Mouse (Mus musculus): ENCODE data around the gene Gm21987.

Gene Gm21987

DNA sequence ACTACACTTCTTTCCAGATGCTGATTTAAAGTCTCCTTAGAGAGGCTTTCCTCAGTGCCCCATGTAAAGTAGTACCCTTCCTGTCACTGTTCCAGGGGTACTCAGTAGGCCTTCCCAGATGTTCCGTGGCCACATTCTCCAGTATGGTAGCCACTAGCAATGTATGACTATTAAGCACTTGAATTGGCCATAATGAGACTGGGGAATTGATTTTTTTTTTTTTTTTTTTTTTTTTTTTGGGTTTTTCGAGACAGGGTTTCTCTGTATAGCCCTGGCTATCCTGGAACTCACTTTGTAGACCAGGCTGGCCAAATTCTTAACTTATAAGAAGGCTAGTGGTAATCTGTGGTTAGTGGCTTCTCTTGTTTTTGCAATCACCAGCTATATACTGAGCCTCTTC lies 3.0 kb downstream of the Gm21987 start:
- DNase-seq (ENCODE audit: low spot score) = no peak

DNA sequence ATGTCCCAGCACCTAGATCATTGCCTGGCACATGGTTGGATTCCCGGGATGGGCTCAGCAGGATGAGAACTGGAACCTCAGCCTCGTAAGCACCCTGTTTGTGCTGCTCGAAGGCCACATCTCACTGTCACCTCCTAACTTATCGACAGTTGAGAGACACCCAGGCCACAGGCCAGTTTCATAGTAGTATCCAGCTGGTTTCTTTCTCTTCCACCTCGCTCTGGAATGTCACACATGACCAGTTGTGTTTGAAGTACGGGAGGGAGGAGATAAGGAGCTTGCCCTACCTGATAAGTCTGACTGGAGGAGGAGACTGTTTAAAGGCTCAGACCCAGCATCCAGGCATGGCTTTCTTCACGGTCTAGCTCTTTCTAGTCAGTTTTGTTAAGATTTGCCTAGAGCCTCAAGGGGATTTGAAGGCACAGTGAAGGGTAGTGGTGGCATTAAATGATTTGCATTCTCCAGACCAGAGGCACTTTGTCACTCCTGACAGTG lies 3.6 kb downstream of the Gm21987 start:
- no peak for DNase-seq (ENCODE audit: low spot score)

GRCm38 (mm10) chr16:38350939-38351338 lies 4.1 kb downstream of the Gm21987 start:
- no peak for DNase-seq (ENCODE audit: low spot score)

- DNase-seq (ENCODE audit: low spot score) = no peak
These were observed 5.2 kb downstream of the Gm21987 start for GRCm38 (mm10) chr16:38352031-38352430.

DNA sequence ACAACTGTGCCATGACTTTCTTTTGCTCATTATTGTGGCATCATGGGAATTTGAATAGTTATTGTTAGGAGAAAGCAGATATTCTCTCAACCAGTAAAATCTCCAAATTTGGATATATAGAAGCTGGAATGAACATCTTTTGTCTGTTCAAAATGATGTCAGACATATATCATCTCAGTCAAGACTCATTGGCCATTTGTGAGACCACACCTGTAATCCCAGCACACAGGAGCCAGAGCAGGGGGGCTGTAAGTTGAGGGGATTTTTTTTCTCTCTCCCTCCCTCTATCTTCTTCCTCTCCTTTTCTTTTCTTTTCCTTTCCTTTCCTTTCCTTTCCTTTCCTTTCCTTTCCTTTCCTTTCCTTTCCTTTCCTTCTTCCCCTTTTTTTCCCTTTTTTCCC lies 6.0 kb downstream of the Gm21987 start:
- DNase-seq (ENCODE audit: low spot score) = no peak

DNA sequence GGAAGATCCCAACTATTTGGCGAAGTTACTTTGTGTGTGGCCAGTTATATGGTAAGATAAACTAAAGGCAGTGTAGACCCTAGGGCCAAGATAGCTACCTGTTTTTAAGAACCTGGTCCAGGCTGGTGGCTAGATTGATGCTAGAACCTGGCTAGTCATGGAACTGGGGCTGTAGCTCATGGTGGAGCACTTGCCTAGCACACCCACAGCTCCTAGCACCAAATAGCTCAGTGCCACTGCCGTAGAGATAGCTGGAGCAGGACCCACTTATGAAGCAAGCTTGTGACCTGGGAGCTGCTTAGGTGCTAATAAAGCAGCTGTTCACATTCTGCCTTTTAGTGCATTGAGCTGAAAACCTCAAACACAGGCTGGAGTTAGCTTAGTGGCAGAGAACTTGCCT lies 6.8 kb downstream of the Gm21987 start:
- DNase-seq (ENCODE audit: low spot score) = no peak

- DNase-seq (ENCODE audit: low spot score) = no peak
These were observed 7.5 kb downstream of the Gm21987 start for GRCm38 (mm10) chr16:38354185-38354913.

DNA sequence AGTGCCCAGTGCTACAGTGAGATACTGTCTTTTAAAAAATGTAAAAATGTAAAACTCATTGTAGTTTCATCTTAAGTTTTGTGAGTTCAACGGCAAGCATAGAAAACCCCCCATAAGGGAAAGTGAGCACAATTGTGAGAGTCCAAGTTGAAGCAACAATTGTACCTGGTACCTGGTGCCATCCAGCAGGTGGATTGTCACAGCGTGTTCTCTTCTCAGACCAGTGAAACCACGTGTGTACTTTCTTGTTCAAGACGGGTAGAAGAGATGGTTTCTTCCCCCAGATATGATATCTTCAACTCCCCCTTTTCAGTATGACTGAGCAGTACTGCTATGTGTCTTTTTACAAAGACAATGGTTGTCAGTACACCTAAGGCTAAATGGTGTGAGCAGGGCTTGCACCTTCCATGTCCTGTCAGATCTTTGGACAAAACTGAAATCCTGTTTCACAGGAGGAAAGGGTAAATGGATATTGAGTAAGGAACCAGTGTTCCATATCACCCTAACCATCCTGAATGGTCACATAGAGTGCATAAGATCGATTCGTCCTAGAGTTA lies 11.5 kb downstream of the Gm21987 start:
- DNase-seq (ENCODE audit: low spot score) = no peak

DNA sequence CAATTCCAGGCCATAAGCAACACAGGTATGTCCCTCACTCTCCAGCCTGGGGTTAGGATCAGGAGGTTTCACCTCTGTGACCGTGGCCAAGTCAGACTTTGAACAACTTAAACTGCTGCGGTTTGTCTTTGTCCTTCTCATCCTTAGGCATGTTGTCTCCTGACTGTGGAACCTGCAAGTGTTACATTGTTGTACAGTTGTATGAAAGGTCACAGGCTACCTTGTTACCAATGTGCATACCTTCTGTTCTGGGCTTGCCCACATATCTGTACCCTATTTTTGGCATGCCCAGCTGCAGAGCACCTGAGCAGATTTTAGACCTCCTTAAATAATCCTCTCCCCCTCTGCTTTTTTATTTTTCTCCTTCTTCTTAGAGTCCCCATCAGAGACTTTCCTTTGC lies 12.4 kb downstream of the Gm21987 start:
- DNase-seq (ENCODE audit: low spot score) = no peak

DNA sequence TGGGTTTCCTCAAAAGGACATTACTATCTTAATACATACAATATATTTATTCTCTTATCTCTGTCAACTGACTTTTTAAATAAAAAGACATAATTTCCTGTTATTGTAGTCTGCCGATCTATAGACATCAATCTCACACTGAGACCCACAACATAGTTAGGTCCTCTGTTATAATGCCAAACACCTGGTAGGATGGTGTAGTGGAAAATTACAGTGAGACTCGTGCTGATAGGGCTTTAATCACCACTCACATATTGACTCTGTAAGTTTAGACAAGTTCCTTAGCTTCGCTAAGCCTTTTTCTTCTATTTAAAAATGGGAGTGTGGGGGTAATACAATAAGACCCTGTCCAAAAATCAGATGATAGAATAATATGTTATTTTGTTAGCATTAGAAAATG lies 13.0 kb downstream of the Gm21987 start:
- no peak for DNase-seq (ENCODE audit: low spot score)

DNA sequence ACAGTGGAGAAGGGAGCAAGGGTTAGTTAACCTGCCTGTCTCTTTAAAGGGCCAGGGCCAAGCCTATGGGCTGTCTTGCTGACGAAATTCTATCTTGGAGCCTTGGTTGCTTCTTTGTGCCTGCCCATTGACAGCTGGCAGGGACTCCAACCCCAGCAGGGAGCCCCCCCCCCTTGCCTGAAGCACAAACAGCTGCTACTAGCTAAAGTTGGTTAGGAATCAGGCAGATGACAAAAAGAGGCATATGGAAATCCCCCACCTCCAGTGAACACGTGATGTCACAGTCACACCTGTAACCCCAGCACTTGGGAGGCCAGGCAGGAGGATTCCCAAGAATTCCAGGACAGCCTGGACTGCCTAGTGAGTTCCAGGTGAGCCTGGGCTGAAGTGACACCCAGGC lies 13.5 kb downstream of the Gm21987 start:
- DNase-seq (ENCODE audit: low spot score) = no peak

DNA sequence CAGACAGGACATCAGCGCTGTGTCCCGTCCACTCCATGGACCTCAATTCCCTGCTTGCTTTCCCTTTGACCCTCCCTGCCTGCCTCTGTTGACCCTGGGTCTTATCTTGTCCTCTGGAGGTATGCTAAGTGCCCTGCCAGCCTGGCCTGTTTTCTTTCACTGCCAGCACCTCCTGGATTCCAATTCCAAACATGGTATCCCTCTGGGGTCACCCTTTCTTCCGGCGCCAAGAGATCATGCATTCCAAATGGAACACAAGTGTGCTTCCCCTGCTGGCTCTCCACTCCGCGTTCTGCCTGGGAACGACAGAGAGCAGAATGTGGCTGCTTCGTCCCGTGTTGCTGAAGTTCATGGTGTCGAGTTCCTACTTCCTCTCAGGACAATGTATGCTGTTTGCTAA lies 15.1 kb downstream of the Gm21987 start, which contains the start of gene Popdc2:
Popdc2 (plus strand) TSS at position 277 of the 400 bp plus-strand sequence.
- no peak for DNase-seq (ENCODE audit: low spot score)

DNA sequence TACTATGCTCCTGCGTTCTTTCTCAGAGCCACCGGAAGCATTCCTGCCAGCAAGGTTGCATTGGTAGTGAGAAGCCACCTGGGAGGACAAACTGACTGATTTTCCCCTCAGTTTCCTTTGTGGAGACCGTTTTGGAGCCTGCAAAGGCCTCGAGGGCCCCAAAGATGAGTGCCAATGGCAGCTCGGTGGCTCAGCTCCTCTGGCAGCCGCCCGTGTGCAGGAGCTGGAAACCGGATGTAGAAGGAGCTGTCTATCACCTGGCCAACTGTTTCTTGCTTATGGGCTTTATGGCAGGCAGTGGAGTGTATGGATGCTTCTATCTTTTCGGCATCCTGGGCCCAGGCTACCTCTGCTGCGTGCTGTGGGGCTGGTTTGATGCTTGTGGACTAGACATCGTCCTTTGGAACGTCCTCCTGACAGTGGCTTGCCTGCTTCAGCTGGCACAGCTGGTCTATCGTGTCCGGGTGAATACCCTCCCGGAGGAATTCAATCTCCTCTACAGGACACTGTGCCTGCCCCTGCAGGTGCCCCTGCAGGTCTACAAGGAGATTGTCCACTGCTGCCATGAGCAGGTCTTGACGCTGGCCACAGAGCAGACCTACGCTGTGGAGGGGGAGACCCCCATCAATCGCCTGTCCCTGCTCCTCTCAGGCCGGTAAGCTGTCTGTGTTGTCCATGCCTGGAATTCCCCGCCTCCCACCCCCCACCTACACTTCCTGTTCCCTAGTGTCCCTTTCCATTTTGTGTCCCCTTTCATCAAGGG lies 15.8 kb downstream of the Gm21987 start:
- DNase-seq (ENCODE audit: low spot score) = no peak

DNA sequence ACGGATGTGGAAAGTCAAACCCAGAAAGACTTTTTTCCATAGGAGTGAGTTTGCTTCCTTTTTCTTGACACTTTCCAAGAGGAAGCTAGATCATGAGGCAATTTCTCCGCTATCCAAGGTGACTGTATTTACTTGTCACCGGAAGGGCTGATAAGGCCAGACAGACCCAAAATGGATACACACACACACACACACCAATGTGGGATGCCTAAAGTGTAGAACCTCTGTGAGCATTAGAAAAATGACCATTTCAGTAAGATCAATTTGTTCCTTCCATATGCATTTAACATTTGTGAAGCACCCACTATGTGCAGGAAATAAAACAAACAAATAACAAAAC lies 16.4 kb downstream of the Gm21987 start:
- DNase-seq (ENCODE audit: low spot score) = no peak

DNA sequence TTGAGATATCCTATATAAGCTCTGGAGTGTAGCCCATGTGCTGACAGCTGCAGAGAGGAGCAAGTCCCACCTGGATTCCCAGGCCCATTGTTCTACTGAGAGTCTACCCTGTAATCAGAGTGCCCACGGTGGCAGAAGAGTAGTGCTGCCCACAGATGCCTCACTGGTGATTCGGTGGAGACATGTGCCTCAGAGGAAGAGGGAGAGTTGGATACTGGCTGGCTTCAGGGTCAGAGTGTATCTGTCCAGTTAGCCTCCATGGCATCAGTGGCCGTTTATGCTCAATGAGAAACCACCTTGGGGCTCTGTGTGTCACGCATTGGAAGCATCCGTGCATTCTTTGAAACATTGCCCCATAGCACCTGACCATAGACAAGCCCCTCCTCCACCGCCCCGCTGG lies 16.8 kb downstream of the Gm21987 start:
- no peak for DNase-seq (ENCODE audit: low spot score)

DNA sequence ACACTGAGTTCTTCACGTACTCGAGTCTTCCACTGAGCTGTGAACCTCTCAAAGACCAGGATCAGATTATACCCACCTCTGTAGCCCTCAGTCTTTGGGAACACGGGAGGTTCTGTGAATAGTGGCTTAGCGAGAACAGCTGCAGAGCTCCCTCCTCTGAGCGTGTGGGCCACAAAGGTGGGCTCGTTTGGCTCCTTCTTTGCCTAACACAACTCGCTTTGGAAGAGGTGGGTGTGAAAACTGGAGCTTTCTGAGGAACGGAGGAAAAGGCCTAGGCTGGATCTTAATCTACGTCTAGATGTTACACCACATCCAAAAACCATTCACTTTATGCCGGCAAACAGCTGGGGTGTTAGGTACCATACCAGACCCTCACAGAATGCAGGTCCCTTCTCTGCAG lies 18.6 kb downstream of the Gm21987 start:
- no peak for DNase-seq (ENCODE audit: low spot score)

GRCm38 (mm10) chr16:38366231-38366630 lies 19.4 kb downstream of the Gm21987 start:
- no peak for DNase-seq (ENCODE audit: low spot score)

DNA sequence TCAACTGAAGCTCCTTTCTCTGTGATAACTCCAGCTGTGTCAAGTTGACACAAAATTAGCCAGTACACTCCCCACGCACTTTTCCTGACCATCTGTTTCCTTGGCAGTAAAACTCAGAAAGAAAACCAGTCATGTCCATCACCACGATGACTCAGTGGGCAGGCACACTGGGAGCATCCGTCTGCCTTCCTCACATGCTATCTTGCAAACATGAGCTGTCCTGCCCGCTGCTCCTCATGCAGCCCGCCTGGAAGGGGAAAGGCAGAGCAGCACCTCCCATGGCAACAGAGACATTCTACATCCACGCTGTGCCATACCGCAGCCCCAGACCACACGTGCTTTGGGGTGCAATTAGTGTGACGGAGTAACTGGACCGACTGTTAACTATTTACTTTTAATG lies 21.5 kb downstream of the Gm21987 start:
- DNase-seq (ENCODE audit: low spot score) = no peak

DNA sequence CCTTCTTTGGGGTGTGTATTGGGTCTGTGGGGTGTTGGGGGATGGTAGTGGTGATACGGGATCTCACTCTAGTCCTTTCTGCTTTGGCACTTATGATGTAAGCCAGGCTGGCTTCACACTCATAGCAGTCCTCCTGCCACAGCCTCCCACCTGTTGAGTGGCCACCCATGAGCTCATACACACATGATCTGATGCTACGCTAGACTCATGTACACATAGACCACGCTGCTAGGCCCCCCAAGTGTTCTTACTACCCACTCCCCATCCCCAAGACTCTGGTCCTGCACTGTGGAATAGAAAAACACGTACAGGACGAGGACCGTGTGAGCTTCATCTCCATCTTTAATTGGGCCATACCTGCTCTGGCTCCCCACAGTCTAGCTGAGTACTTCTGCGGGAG lies 22.2 kb downstream of the Gm21987 start:
- DNase-seq (ENCODE audit: low spot score) = no peak

GRCm38 (mm10) chr16:38369431-38369830 lies 22.6 kb downstream of the Gm21987 start:
- DNase-seq (ENCODE audit: low spot score) = no peak

DNA sequence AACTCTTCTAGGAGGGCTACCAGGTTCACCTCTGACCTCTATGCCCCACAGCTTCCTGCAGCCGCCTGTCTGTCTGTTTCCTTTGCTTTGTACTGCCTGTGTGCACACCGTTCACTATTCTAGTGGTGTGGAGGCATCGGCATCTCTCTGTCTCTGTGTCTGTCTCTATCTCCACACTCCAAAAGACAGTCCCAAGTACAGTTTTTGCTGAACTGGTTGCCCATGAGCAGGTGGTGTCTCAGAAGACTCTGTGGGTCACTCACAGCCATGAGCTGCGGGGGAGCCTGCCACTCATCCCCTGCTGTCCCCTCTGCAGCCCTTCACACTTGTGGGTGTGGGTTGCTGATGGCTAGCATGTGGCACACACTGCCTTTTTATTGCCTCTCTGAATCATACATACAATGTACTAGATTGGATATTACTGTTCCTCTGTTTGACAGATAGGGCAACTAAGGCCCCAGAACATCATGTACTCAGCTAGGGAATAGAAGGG lies 23.2 kb downstream of the Gm21987 start:
- no peak for DNase-seq (ENCODE audit: low spot score)

GRCm38 (mm10) chr16:38370633-38371374 lies 24.0 kb downstream of the Gm21987 start:
- no peak for DNase-seq (ENCODE audit: low spot score)

All from spleen, adult 12 weeks (tissue).